Mouse (Mus musculus) G1E (cell line): ENCODE data around the gene Pxn.

Source experiments
- CTCF ChIP-seq: IDR thresholded peaks from 2 replicates; pipeline ENCODE4 v1.5.1; 2012; ENCODE audit warnings: low read depth, low read length, inconsistent platforms, mixed read lengths
- GATA1 ChIP-seq: IDR thresholded peaks from 2 replicates; pipeline ENCODE4 v1.6.1; 2012; ENCODE audit warnings: borderline replicate concordance, low read length, inconsistent platforms, mixed read lengths
- POLR2AphosphoS5 ChIP-seq: IDR thresholded peaks from 2 replicates; pipeline ENCODE4 v1.6.1; 2012; ENCODE audit warnings: low read depth, low read length, inconsistent platforms; ENCODE audit not compliant: insufficient replicate concordance
- TAL1 ChIP-seq: conservative IDR thresholded peaks from 2 replicates; pipeline ENCODE4 v1.6.1; 2012; ENCODE audit warnings: low read depth, low read length, inconsistent platforms, mixed read lengths

DNA sequence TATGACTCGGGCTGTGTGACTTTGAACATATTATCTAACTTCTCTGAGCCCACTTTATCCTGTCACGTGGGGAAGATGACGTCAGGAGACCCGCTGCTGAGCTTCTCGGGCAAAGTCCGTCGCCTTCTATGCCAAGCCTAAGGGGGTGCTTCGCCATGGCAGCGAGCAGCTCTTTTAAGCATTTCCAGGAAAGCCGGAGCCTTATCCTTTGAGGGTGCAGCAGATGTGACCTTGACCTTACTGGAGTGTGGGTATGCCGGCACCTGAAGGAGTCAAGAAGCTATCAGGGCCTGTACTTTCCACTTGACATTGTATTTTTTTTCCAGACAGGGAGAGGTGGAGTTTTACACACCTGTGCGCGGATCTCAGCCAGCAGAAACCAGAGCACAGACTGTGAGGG lies 47.6 kb upstream of the Pxn start:
- TF ChIP-seq CTCF: no peak
- TF ChIP-seq POLR2AphosphoS5: no peak
- no peak for TF ChIP-seq GATA1
- TF ChIP-seq TAL1: no peak
